Mouse (Mus musculus): ENCODE measurements at regions not wholly inside any gene's neighbourhood (a gene's known extent, or its start where the extent isn't known, plus 50 kb on each side); places are given as distances from the start of the nearest gene placed in this dataset.
A peak's percentile ranks its signal among the peaks of the same experiment; 100 is the strongest.

DNA sequence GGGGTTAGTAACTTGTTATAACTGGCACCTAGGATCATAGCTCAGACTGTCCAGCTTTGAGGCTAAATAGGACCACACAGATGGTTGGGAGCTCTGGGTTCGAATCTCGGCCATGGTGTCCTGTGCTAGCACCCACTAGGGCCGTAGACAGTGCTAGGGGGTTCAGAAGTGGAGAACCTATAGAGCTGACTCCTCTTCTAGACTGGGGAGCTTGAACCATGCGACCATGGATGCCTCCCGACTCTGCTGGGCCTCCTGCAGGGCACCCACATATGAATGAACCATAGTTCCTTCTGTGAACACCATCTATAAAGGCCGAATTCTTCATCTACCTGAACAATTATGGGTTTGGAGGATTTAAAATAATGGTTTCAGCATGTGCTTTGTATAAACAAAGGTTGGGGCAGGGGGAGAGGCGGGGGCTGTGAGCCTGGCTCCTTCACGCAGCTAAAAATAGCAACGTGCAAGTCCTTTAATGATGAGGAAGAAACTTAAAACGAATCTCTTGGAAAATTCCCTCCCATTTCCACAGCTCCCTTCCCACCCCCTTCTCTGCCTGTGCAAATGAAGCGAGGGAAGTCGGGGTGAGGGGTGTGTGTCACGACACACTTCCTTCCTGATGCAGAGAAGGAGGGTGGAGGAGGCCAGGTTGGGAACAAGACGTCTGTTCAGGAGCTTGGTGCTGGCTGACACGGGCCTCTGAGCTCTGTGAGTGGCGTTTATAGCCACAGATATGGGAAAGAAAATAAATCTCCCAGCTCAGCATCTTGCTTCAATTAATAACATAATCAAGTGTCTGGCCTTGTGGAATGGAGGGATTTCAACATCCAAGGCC lies 71.6 kb downstream of the Syf2 start:
- H3K9me3 ChIP-seq (ENCODE audit: control insufficient read depth, low read length): no peaks in the 10 kb centered on the region
- H3K27ac ChIP-seq (ENCODE audit: low read depth, low read length): no peak overlapping the region
- peaks cover 3% of the 10 kb centered on the region; the same call in 1 of the 2 replicates for H3K27me3 ChIP-seq (replicated peaks; ENCODE audit: control insufficient read depth, insufficient read depth, low read length)
- H3K4me2 ChIP-seq: no peak overlapping the region
- H3K4me1 ChIP-seq (replicated peaks; ENCODE audit: control insufficient read depth, insufficient read depth, low read length): peaks cover 9% of the 10 kb centered on the region
- no peaks in the 10 kb centered on the region for H3K36me3 ChIP-seq (ENCODE audit: control insufficient read depth, insufficient read depth, low read length)
- WGBS: 43% methylated on average over 16 of the region's 16 CpGs
- no peak overlapping the region for H3K4me3 ChIP-seq (ENCODE audit: low read depth, low read length)
- DNase-seq (ENCODE audit: low spot score): no peak
- H3K9ac ChIP-seq (ENCODE audit: low read depth, low read length): 0 out of 2 replicates have a peak overlapping the region, but pooled peaks have one; percentile 5
- no peak for ATAC-seq (replicated peaks; ENCODE audit: low FRiP score)

DNA sequence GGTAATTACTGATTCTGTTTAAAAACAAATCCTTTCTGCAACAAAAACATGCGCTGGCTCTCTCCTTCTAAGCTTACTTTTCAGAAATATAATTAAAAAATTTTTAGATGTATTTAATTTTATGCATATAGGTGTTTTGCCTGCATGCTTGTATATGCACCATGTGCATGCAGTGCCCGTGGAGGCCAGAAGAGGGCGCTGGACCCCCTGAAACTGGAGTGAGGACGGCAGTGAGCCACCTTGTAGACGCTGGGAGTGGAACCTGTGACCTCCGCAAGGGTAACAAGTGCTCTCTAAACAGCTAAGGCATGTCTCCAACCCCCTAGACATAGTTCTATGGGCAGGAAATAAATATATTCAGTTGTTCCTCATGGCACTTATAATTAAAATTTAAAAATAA lies 80.7 kb downstream of the Syf2 start:
- Histone ChIP-seq H3K4me3 (ENCODE audit: low read depth, low read length) (no peak overlapping the region), H3K9me3 (ENCODE audit: control insufficient read depth, low read length) (no peaks in the 10 kb centered on the region), H3K36me3 (ENCODE audit: control insufficient read depth, insufficient read depth, low read length) (no peaks in the 10 kb centered on the region), H3K27me3 (replicated peaks; ENCODE audit: control insufficient read depth, insufficient read depth, low read length) (peaks cover 10% of the 10 kb centered on the region), H3K9ac (ENCODE audit: low read depth, low read length) (no peak overlapping the region), H3K27ac (ENCODE audit: low read depth, low read length) (no peak overlapping the region), H3K4me1 (replicated peaks; ENCODE audit: control insufficient read depth, insufficient read depth, low read length) (no peaks in the 10 kb centered on the region), H3K4me2 (no peak overlapping the region)
- DNase-seq (ENCODE audit: low spot score) (no peak), ATAC-seq (replicated peaks; ENCODE audit: low FRiP score) (no peak)
- 71% methylated on average over 6 of the region's 6 CpGs for WGBS

- H3K27me3 ChIP-seq (replicated peaks; ENCODE audit: control insufficient read depth, insufficient read depth, low read length): peaks cover 10% of the 10 kb centered on the region
- H3K9me3 ChIP-seq (ENCODE audit: control insufficient read depth, low read length): no peaks in the 10 kb centered on the region
- no peaks in the 10 kb centered on the region for H3K36me3 ChIP-seq (ENCODE audit: control insufficient read depth, insufficient read depth, low read length)
- H3K27ac ChIP-seq (ENCODE audit: low read depth, low read length): no peak overlapping the region
- H3K4me2 ChIP-seq: no peak overlapping the region
- H3K4me3 ChIP-seq (ENCODE audit: low read depth, low read length): no peak overlapping the region
- H3K9ac ChIP-seq (ENCODE audit: low read depth, low read length): no peak overlapping the region
- no peak for DNase-seq (ENCODE audit: low spot score)
- WGBS: 66% methylated on average over 4 of the region's 4 CpGs
- H3K4me1 ChIP-seq (replicated peaks; ENCODE audit: control insufficient read depth, insufficient read depth, low read length): no peaks in the 10 kb centered on the region
- no peak for ATAC-seq (replicated peaks; ENCODE audit: low FRiP score)
Observed at GRCm38 (mm10) chr4:135012945-135013344, 82.2 kb downstream of the Syf2 start.

GRCm38 (mm10) chr4:135013932-135014331 lies 83.2 kb downstream of the Syf2 start:
- no peak for DNase-seq (ENCODE audit: low spot score)
- Histone ChIP-seq H3K36me3 (ENCODE audit: control insufficient read depth, insufficient read depth, low read length) (no peaks in the 10 kb centered on the region), H3K9me3 (ENCODE audit: control insufficient read depth, low read length) (no peaks in the 10 kb centered on the region), H3K4me1 (replicated peaks; ENCODE audit: control insufficient read depth, insufficient read depth, low read length) (no peaks in the 10 kb centered on the region), H3K4me2 (no peak overlapping the region), H3K27me3 (replicated peaks; ENCODE audit: control insufficient read depth, insufficient read depth, low read length) (peaks cover 10% of the 10 kb centered on the region), H3K9ac (ENCODE audit: low read depth, low read length) (no peak overlapping the region), H3K27ac (ENCODE audit: low read depth, low read length) (no peak overlapping the region), H3K4me3 (ENCODE audit: low read depth, low read length) (no peak overlapping the region)
- no peak for ATAC-seq (replicated peaks; ENCODE audit: low FRiP score)
- WGBS: 50% methylated on average over 2 of the region's 2 CpGs

- Histone ChIP-seq H3K27ac (ENCODE audit: low read depth, low read length) (no peak overlapping the region), H3K9ac (ENCODE audit: low read depth, low read length) (no peak overlapping the region), H3K27me3 (replicated peaks; ENCODE audit: control insufficient read depth, insufficient read depth, low read length) (peaks cover 4% of the 10 kb centered on the region), H3K9me3 (ENCODE audit: control insufficient read depth, low read length) (no peaks in the 10 kb centered on the region), H3K4me1 (replicated peaks; ENCODE audit: control insufficient read depth, insufficient read depth, low read length) (peaks cover 5% of the 10 kb centered on the region; the same call in 1 of the 2 replicates), H3K36me3 (ENCODE audit: control insufficient read depth, insufficient read depth, low read length) (no peaks in the 10 kb centered on the region), H3K4me2 (no peak overlapping the region), H3K4me3 (ENCODE audit: low read depth, low read length) (no peak overlapping the region)
- no peak for ATAC-seq (replicated peaks; ENCODE audit: low FRiP score)
- peak; percentile 62 for DNase-seq (ENCODE audit: low spot score)
- 12% methylated on average over 8 of the region's 8 CpGs for WGBS
Observed at GRCm38 (mm10) chr4:135018018-135018417, 87.3 kb downstream of the Syf2 start.

DNA sequence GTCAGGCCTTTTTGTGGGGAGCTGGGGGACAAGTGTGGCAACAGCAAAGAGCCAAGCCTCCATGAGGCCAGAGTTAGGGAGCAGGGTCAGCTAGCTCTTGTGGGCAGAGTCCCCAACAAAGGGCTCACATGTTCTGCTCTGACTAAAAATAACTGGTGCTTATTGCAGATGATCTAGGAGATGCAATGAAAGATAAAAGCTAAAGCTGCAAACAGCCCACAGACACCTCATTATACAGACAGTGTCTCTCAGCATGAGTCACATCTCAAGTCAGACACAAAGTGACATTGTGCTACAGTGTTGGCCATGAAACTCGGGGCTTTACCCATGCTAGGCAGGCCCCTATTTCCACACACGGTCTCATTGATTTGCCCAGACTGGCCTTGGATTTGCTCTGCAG lies 88.4 kb downstream of the Syf2 start:
- no peak for DNase-seq (ENCODE audit: low spot score)
- 56% methylated on average over 2 of the region's 2 CpGs for WGBS
- H3K4me1 ChIP-seq (replicated peaks; ENCODE audit: control insufficient read depth, insufficient read depth, low read length): peaks cover 5% of the 10 kb centered on the region; the same call in 1 of the 2 replicates
- ATAC-seq (replicated peaks; ENCODE audit: low FRiP score): no peak
- H3K4me2 ChIP-seq: no peak overlapping the region
- H3K27ac ChIP-seq (ENCODE audit: low read depth, low read length): no peak overlapping the region
- H3K4me3 ChIP-seq (ENCODE audit: low read depth, low read length): no peak overlapping the region
- H3K9ac ChIP-seq (ENCODE audit: low read depth, low read length): no peak overlapping the region
- H3K27me3 ChIP-seq (replicated peaks; ENCODE audit: control insufficient read depth, insufficient read depth, low read length): peaks cover 4% of the 10 kb centered on the region
- no peaks in the 10 kb centered on the region for H3K36me3 ChIP-seq (ENCODE audit: control insufficient read depth, insufficient read depth, low read length)
- H3K9me3 ChIP-seq (ENCODE audit: control insufficient read depth, low read length): 0 out of 2 replicates have a peak, but pooled peaks cover 3% of the 10 kb centered on the region

DNA sequence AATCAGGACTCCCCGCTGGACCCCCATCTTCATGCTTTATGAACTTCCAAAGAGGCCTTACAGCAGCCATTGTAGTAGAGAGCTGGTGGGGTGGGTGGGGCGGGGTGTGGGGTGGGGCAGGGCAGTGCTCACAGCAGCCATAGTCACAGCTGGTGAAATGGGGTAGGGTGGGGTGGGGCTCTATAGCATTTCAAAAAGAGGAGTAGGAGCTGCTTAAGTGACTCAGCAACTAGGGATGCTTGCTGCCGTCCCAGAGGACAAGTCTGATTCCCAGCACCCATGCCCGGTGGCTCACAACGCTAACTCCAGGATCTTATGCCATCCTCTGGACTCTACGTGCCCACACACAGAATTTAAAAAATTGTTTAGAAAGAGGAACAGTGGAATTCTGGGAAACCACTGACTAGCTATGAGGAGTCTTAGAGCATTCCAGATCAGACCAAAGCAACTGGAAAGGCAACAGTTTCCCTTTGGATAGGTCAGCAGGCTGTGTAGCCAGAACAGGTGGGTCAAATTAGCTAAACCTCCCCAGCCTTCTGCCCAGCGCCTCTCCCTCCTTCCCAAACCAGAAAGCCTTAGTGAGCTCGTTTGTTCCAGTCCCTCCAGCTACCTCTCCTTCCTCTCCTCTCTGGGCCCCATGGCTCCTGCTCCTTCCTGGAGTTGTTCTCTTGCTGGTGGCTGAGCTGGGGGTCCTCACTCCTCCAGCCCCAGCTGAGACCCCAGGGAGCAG lies 89.7 kb downstream of the Syf2 start:
- no peak for ATAC-seq (replicated peaks; ENCODE audit: low FRiP score)
- no peaks in the 10 kb centered on the region for H3K36me3 ChIP-seq (ENCODE audit: control insufficient read depth, insufficient read depth, low read length)

DNA sequence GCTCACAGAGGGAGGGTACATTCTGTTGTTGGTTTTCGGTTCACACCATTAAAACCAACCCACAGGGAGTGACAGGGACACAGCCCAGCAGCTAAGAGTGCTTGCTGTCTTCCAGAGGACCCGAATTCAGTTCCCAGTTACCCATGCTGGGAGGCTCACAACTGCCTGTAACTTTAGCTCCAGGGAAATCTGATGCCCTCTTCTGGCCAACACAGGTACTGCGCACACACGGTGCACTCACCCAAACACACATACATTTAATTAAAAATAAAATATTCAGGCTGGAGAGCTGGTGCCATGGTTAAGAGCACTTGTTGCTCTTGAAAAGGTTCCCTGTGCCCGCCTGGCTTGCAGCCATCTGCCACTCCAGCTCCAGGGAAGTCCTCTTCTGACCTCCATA lies 92.5 kb downstream of the Syf2 start:
- 0 out of 2 replicates have a peak, but pooled peaks cover 3% of the 10 kb centered on the region for H3K9me3 ChIP-seq (ENCODE audit: control insufficient read depth, low read length)
- 88% methylated on average over 5 of the region's 5 CpGs for WGBS
- peaks cover 5% of the 10 kb centered on the region; the same call in 1 of the 2 replicates for H3K4me1 ChIP-seq (replicated peaks; ENCODE audit: control insufficient read depth, insufficient read depth, low read length)
- DNase-seq (ENCODE audit: low spot score) (no peak), ATAC-seq (replicated peaks; ENCODE audit: low FRiP score) (no peak)
- H3K27ac ChIP-seq (ENCODE audit: low read depth, low read length): no peak overlapping the region
- H3K27me3 ChIP-seq (replicated peaks; ENCODE audit: control insufficient read depth, insufficient read depth, low read length): peaks cover 15% of the 10 kb centered on the region
- H3K4me3 ChIP-seq (ENCODE audit: low read depth, low read length): no peak overlapping the region
- no peaks in the 10 kb centered on the region for H3K36me3 ChIP-seq (ENCODE audit: control insufficient read depth, insufficient read depth, low read length)
- H3K9ac ChIP-seq (ENCODE audit: low read depth, low read length): no peak overlapping the region
- H3K4me2 ChIP-seq: no peak overlapping the region

More for the DNA sequence above, 89.7 kb downstream of the Syf2 start:
- H3K9ac ChIP-seq (ENCODE audit: low read depth, low read length): no peak overlapping the region
- WGBS: 73% methylated on average over 8 of the region's 8 CpGs
- no peak overlapping the region for H3K4me2 ChIP-seq
- H3K4me3 ChIP-seq (ENCODE audit: low read depth, low read length): no peak overlapping the region
- no peak for DNase-seq (ENCODE audit: low spot score)
- no peak overlapping the region for H3K27ac ChIP-seq (ENCODE audit: low read depth, low read length)
- peaks cover 5% of the 10 kb centered on the region; the same call in 1 of the 2 replicates for H3K4me1 ChIP-seq (replicated peaks; ENCODE audit: control insufficient read depth, insufficient read depth, low read length)
- peaks cover 9% of the 10 kb centered on the region; the same call in 1 of the 2 replicates for H3K27me3 ChIP-seq (replicated peaks; ENCODE audit: control insufficient read depth, insufficient read depth, low read length)
- 0 out of 2 replicates have a peak, but pooled peaks cover 3% of the 10 kb centered on the region for H3K9me3 ChIP-seq (ENCODE audit: control insufficient read depth, low read length)
